Comparison of ENCODE assay signal across 11 mouse cellular contexts in genomic region chr5:137087410-137087809, GRCm38 (mm10). TPM values are rescaled to one million over a fixed set of nuclear protein-coding genes. Genes with fewer than 3 reads are reported as not detected.
DNase-seq lines count a peak whose midpoint lies in the region; ATAC-seq lines count a peak whose summit lies in the region.
"Had no signal": no experiment of that assay in that cellular context is flagged by ENCODE, and none has a peak within 500 bp of the region (broad histone marks: within the 10 kb centered on the region; RNA-seq: fewer than 3 reads in every experiment).

No protein-coding gene starts in this region.

- WGBS in embryonic facial prominence, embryonic 14.5 days = 89% methylated on average over 8 of the region's 8 CpGs
- WGBS in embryonic facial prominence, embryonic 10.5 days = 95% methylated on average over 8 of the region's 8 CpGs
- WGBS in lung, embryonic 15.5 days = 47% methylated on average over 8 of the region's 8 CpGs
- WGBS in forebrain, embryonic 11.5 days = 86% methylated on average over 8 of the region's 8 CpGs

- ATAC-seq in embryonic facial prominence, embryonic 14.5 days (ENCODE audit: low read depth) = no peak
- peak; percentile 56; the same call in 1 of the 2 replicates for ATAC-seq in lung, embryonic 15.5 days (ENCODE audit: borderline replicate concordance, extremely low read depth, low FRiP score, low TSS enrichment)
- no peak for ATAC-seq in forebrain, embryonic 11.5 days (replicated peaks; ENCODE audit: low FRiP score)
- ATAC-seq in monocyte, adult 5-6 weeks (replicated peaks; ENCODE audit: insufficient number of reproducible peaks, low FRiP score, low TSS enrichment, poor library complexity, severe bottlenecking) = no peak

- H3K4me3 ChIP-seq in embryonic facial prominence, embryonic 14.5 days (ENCODE audit: low read depth, low read length) = no peak overlapping the region
- H3K4me3 ChIP-seq in embryonic facial prominence, embryonic 10.5 days = no peak overlapping the region
- H3K4me3 ChIP-seq in brown adipose tissue, adult 24 weeks (ENCODE audit: insufficient read depth, low read depth, low read length) = no peak overlapping the region
- H3K4me3 ChIP-seq in lung, embryonic 15.5 days = no peak overlapping the region
- no peak overlapping the region for H3K4me3 ChIP-seq in forebrain, embryonic 11.5 days (ENCODE audit: low read depth, low read length)

- no peaks in the 10 kb centered on the region for H3K9me3 ChIP-seq in embryonic facial prominence, embryonic 14.5 days (ENCODE audit: control insufficient read depth, low read length)
- peaks cover 5% of the 10 kb centered on the region for H3K9me3 ChIP-seq in embryonic facial prominence, embryonic 10.5 days
- no peaks in the 10 kb centered on the region for H3K9me3 ChIP-seq in lung, embryonic 15.5 days
- H3K9me3 ChIP-seq in forebrain, embryonic 11.5 days (ENCODE audit: control insufficient read depth, low read length) = no peaks in the 10 kb centered on the region

- no peaks in the 10 kb centered on the region for H3K36me3 ChIP-seq in embryonic facial prominence, embryonic 14.5 days (ENCODE audit: control insufficient read depth, insufficient read depth, low read length)
- H3K36me3 ChIP-seq in embryonic facial prominence, embryonic 10.5 days (replicated peaks) = no peaks in the 10 kb centered on the region
- H3K36me3 ChIP-seq in lung, embryonic 15.5 days = no peaks in the 10 kb centered on the region
- no peaks in the 10 kb centered on the region for H3K36me3 ChIP-seq in forebrain, embryonic 11.5 days (ENCODE audit: control insufficient read depth, insufficient read depth, low read length)

- peak; percentile 25 for DNase-seq in embryonic facial prominence, embryonic 14.5 days (ENCODE audit: low spot score)
- no peak for DNase-seq in embryonic facial prominence, embryonic 10.5 days (ENCODE audit: low spot score)
- DNase-seq in kidney, adult 18-20 months = peak; percentile 75
- no peak for DNase-seq in forebrain, embryonic 11.5 days (ENCODE audit: low spot score)
- no peak for DNase-seq in urinary bladder, postnatal 14 days (ENCODE audit: low spot score)
- DNase-seq: thymus, postnatal 25 days had no signal

- no peak overlapping the region for H3K4me2 ChIP-seq in embryonic facial prominence, embryonic 14.5 days (ENCODE audit: low read depth, low read length)
- H3K4me2 ChIP-seq in lung, embryonic 15.5 days = no peak overlapping the region
- no peak overlapping the region for H3K4me2 ChIP-seq in forebrain, embryonic 11.5 days (ENCODE audit: low read depth, low read length, severe bottlenecking)
- H3K4me2 ChIP-seq: liver, embryonic 11.5 days had no signal

- no peaks in the 10 kb centered on the region for H3K4me1 ChIP-seq in embryonic facial prominence, embryonic 14.5 days (ENCODE audit: control insufficient read depth, insufficient read depth, low read length)
- peaks cover 4% of the 10 kb centered on the region; the same call in 1 of the 2 replicates for H3K4me1 ChIP-seq in embryonic facial prominence, embryonic 10.5 days
- peaks cover 5% of the 10 kb centered on the region for H3K4me1 ChIP-seq in brown adipose tissue, adult 24 weeks (ENCODE audit: control insufficient read depth, insufficient read depth, insufficient read length, low read length)
- H3K4me1 ChIP-seq in lung, embryonic 15.5 days = 0 out of 2 replicates have a peak, but pooled peaks cover 5% of the 10 kb centered on the region
- H3K4me1 ChIP-seq in forebrain, embryonic 11.5 days (replicated peaks; ENCODE audit: control insufficient read depth, insufficient read depth, low read length) = no peaks in the 10 kb centered on the region

- no peak overlapping the region for H3K27ac ChIP-seq in embryonic facial prominence, embryonic 14.5 days (replicated peaks; ENCODE audit: low read depth, low read length)
- no peak overlapping the region for H3K27ac ChIP-seq in embryonic facial prominence, embryonic 10.5 days (replicated peaks)
- 0 out of 2 replicates have a peak overlapping the region, but pooled peaks have one; percentile 15 for H3K27ac ChIP-seq in brown adipose tissue, adult 24 weeks (replicated peaks; ENCODE audit: low read depth, low read length)
- H3K27ac ChIP-seq in lung, embryonic 15.5 days = no peak overlapping the region; the same call in 1 of the 2 replicates
- H3K27ac ChIP-seq in forebrain, embryonic 11.5 days (ENCODE audit: low read depth, low read length) = no peak overlapping the region

- no peak overlapping the region for H3K9ac ChIP-seq in embryonic facial prominence, embryonic 14.5 days (ENCODE audit: low read depth, low read length)
- H3K9ac ChIP-seq in lung, embryonic 15.5 days = no peak overlapping the region
- no peak overlapping the region for H3K9ac ChIP-seq in forebrain, embryonic 11.5 days (ENCODE audit: low read length)

- H3K27me3 ChIP-seq in embryonic facial prominence, embryonic 14.5 days (replicated peaks; ENCODE audit: control insufficient read depth, insufficient read depth, low read length) = no peaks in the 10 kb centered on the region
- H3K27me3 ChIP-seq in embryonic facial prominence, embryonic 10.5 days (replicated peaks; ENCODE audit: low read depth, poor library complexity, severe bottlenecking) = no peaks in the 10 kb centered on the region
- no peaks in the 10 kb centered on the region for H3K27me3 ChIP-seq in lung, embryonic 15.5 days
- no peaks in the 10 kb centered on the region for H3K27me3 ChIP-seq in forebrain, embryonic 11.5 days (ENCODE audit: control insufficient read depth, insufficient read depth, low read length)

RNA-seq across cellular contexts. Expression of gene Serpine1, which starts 15.3 kb away (rescaled TPM):
- 0.50 and 0.63 TPM in 2 replicates for polyA plus RNA-seq in embryonic facial prominence, embryonic 14.5 days (2014; fragmentation: Nextera tagmentation; extraction: Ambion mirVana)
- polyA plus RNA-seq in embryonic facial prominence, embryonic 10.5 days (2016; fragmentation: Nextera tagmentation; extraction: Ambion mirVana) = 0.12 TPM in 1 of 2 replicates, not detected in the other
- 4.1 and 9.6 TPM in 2 replicates for polyA plus RNA-seq in brown adipose tissue, adult 24 weeks (2012; ENCODE audit: insufficient read depth, insufficient read length, missing spikeins)
- 0.86 TPM in 2 replicates for polyA plus RNA-seq in lung, embryonic 15.5 days (2015; fragmentation: Nextera tagmentation; extraction: Ambion mirVana)
- 0.20 TPM in 1 of 2 replicates, not detected in the other for polyA plus RNA-seq in forebrain, embryonic 11.5 days (2014; fragmentation: Nextera tagmentation; extraction: Ambion mirVana)
- total RNA-seq in monocyte, adult 5-6 weeks (2017) = not detected in 3 replicates
- total RNA-seq: granulocyte monocyte progenitor cell, adult 5-6 weeks had no signal

RNA-seq across cellular contexts. Expression of gene Trim56, which starts 28.6 kb away (rescaled TPM):
- polyA plus RNA-seq in embryonic facial prominence, embryonic 14.5 days (2014; fragmentation: Nextera tagmentation; extraction: Ambion mirVana) = 8.8 and 8.9 TPM in 2 replicates
- 3.7 and 3.8 TPM in 2 replicates for polyA plus RNA-seq in embryonic facial prominence, embryonic 10.5 days (2016; fragmentation: Nextera tagmentation; extraction: Ambion mirVana)
- 9.8 and 11.1 TPM in 2 replicates for polyA plus RNA-seq in brown adipose tissue, adult 24 weeks (2012; ENCODE audit: insufficient read depth, insufficient read length, missing spikeins)
- 9.8 and 10.5 TPM in 2 replicates for polyA plus RNA-seq in lung, embryonic 15.5 days (2015; fragmentation: Nextera tagmentation; extraction: Ambion mirVana)
- 6.2 and 7.6 TPM in 2 replicates for polyA plus RNA-seq in forebrain, embryonic 11.5 days (2014; fragmentation: Nextera tagmentation; extraction: Ambion mirVana)
- total RNA-seq in monocyte, adult 5-6 weeks (2017) = 36.1 to 76.1 TPM (median 37.9 TPM) in 3 replicates

RNA-seq across cellular contexts. Expression of gene Ap1s1, which starts 41.5 kb away (rescaled TPM):
- polyA plus RNA-seq in embryonic facial prominence, embryonic 14.5 days (2014; fragmentation: Nextera tagmentation; extraction: Ambion mirVana) = 136 and 151 TPM in 2 replicates
- 177 and 178 TPM in 2 replicates for polyA plus RNA-seq in embryonic facial prominence, embryonic 10.5 days (2016; fragmentation: Nextera tagmentation; extraction: Ambion mirVana)
- polyA plus RNA-seq in brown adipose tissue, adult 24 weeks (2012; ENCODE audit: insufficient read depth, insufficient read length, missing spikeins) = 69.0 and 73.6 TPM in 2 replicates
- 202 and 206 TPM in 2 replicates for polyA plus RNA-seq in lung, embryonic 15.5 days (2015; fragmentation: Nextera tagmentation; extraction: Ambion mirVana)
- polyA plus RNA-seq in forebrain, embryonic 11.5 days (2014; fragmentation: Nextera tagmentation; extraction: Ambion mirVana) = 187 and 207 TPM in 2 replicates
- 11.6 to 30.8 TPM (median 18.7 TPM) in 3 replicates for total RNA-seq in monocyte, adult 5-6 weeks (2017)

Comparison
In these comparisons a context has a peak if more than half of its experiments do, and no peak if none do; other contexts are left out.
1. DNase-seq: peak in embryonic facial prominence, embryonic 14.5 days (single experiment) and kidney, adult 18-20 months (single experiment); none in embryonic facial prominence, embryonic 10.5 days (single experiment), forebrain, embryonic 11.5 days (single experiment) and urinary bladder, postnatal 14 days (single experiment).